Mouse (Mus musculus) limb, embryonic 14.5 days (tissue): ENCODE data around the gene Pxdc1. TPM values are rescaled to one million over a fixed set of nuclear protein-coding genes. Genes with fewer than 3 reads are reported as not detected.

ENCODE experiments used
- ATAC-seq: fragments of 200-750 bp; cut with Nextera tagmentation; 2 replicates; pipeline ENCODE4 v1.8.0; 2017; ENCODE audit warnings: low read depth, moderate number of reproducible peaks, moderate TSS enrichment; ENCODE audit not compliant: low FRiP score
- DNase-seq: peaks from one replicate; pipeline ENCODE4 v3.0.0-alpha.2; 2015; ENCODE audit warnings: low spot score
- H3K27ac ChIP-seq: fragments of 300-500 bp; sonication (generic); replicated peaks from 2 replicates; pipeline ENCODE4 v1.5.1; 2014; ENCODE audit warnings: low read depth, mild to moderate bottlenecking, low read length, moderate library complexity, mixed read lengths
- H3K27me3 ChIP-seq: fragments of 300-500 bp; sonication (generic); 2 replicates; pipeline ENCODE4 v1.6.1; 2014; ENCODE audit warnings: low read length, mixed read lengths; ENCODE audit not compliant: control insufficient read depth, insufficient read depth
- H3K36me3 ChIP-seq: fragments of 300-500 bp; sonication (generic); 2 replicates; pipeline ENCODE4 v1.6.1; 2014; ENCODE audit warnings: mild to moderate bottlenecking, low read length, moderate library complexity, mixed read lengths; ENCODE audit not compliant: control insufficient read depth, insufficient read depth
- H3K4me1 ChIP-seq: fragments of 300-500 bp; sonication (generic); 2 replicates; pipeline ENCODE4 v1.6.1; 2014; ENCODE audit warnings: antibody characterized with exemption, low read length, mixed read lengths; ENCODE audit not compliant: control insufficient read depth, insufficient read depth
- H3K4me2 ChIP-seq: fragments of 300-500 bp; sonication (generic); replicated peaks from 2 replicates; pipeline ENCODE4 v1.6.1; 2014; ENCODE audit warnings: low read depth, mild to moderate bottlenecking, low read length, moderate library complexity; ENCODE audit not compliant: severe bottlenecking
- H3K4me3 ChIP-seq: fragments of 300-500 bp; sonication (generic); replicated peaks from 2 replicates; pipeline ENCODE4 v1.5.1; 2014; ENCODE audit warnings: low read length
- H3K9ac ChIP-seq: fragments of 300-500 bp; sonication (generic); 2 replicates; pipeline ENCODE4 v1.6.1; 2014; ENCODE audit warnings: mild to moderate bottlenecking, low read depth, low read length, moderate library complexity; ENCODE audit not compliant: severe bottlenecking
- H3K9me3 ChIP-seq: fragments of 300-500 bp; sonication (generic); 2 replicates; pipeline ENCODE4 v1.6.1; 2016; ENCODE audit warnings: low read length; ENCODE audit not compliant: control insufficient read depth
- POLR2A ChIP-seq: fragments of 200-500 bp; IDR thresholded peaks from 2 replicates; pipeline ENCODE4 v1.8.0; 2012; ENCODE audit warnings: inconsistent platforms, mild to moderate bottlenecking, moderate library complexity, borderline replicate concordance; ENCODE audit not compliant: insufficient read depth, insufficient read length; ENCODE audit errors: extremely low read depth
- WGBS: fragments of 180-500 bp; shearing (Covaris S2); extraction: QIAGEN DNeasy Blood & Tissue Kit; methylation state at CpG from one replicate; pipeline ENCODE4 v1.1.7; 2014; 5-methylcytosine and 5-hydroxymethylcytosine counted together
- polyA plus RNA-seq, 2 experiments: library from polyadenylated mRNA; depleted of rRNA in 1 of 2; stranded (reverse) in 1 of 2; unstranded in 1 of 2; fragments of >200 nt; fragmentation: Nextera tagmentation in 1 of 2; extraction: Ambion mirVana in 1 of 2; gene quantifications; 2 replicates each; pipeline versions ENCODE4 v1.2.1 to v1.2.3; 2012 to 2014

Gene Pxdc1
- polyA plus RNA-seq (2012; rRNA removed) (27.7 and 34.5 TPM in 2 replicates), polyA plus RNA-seq (2014; fragmentation: Nextera tagmentation; extraction: Ambion mirVana) (23.8 and 24.0 TPM in 2 replicates)

DNA sequence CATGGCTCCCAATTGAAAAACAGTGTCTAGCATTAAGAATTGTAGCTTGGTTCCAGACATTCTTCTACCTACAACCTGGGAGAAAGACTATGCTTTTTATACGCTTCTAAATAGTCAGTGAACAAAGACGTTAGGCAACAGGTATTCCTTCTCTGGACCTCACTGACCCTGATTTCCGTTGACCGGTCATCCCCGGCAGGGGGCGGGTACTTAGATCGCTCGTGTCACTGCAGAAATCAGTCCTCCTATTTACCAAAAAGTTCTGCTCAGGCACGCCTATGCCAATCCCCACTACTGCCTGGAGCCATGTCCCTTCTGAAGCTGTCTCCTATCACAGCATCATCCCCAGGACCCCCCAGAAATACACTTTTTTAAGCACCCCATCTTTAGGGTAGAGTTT lies at the start of gene Pxdc1:
Pxdc1 (minus strand) TSS at position 96 of the 400 bp plus-strand sequence.
- peak within 1 kb of the TSS; percentile 71 for H3K4me3 ChIP-seq
- peak within 1 kb of the TSS; percentile 78 for H3K27ac ChIP-seq
- no peaks in the 10 kb centered on the region for H3K9me3 ChIP-seq
- peaks cover 17% of the 10 kb centered on the region for H3K4me1 ChIP-seq
- peak within 1 kb of the TSS; percentile 74 for H3K9ac ChIP-seq
- peak within 1 kb of the TSS; percentile 92 for H3K4me2 ChIP-seq
- peaks cover 10% of the 10 kb centered on the region for H3K27me3 ChIP-seq
- WGBS: 4% methylated on average over 9 of the region's 9 CpGs
- no peaks in the 10 kb centered on the region for H3K36me3 ChIP-seq
- TF ChIP-seq POLR2A: no peak
- DNase-seq (peak; percentile 35), ATAC-seq (no peak)

DNA sequence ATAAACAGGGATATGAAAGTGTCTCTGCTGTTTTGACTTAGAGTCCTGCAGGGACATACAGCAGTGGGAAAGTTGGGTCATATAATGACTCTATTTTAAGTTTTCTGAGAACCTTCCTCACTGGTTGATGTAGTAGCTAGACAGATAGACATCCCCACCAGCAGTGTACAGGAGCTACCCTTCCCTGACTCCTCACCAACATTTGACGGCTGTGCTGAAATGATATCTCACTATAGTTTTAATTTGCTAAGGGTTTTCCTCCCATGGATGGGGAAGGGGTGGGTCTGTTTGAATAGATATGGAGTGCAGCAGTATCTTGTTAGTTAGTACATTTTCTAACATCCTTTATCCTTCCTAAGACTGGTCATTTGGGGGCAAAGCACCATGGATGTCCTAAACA lies 47.3 kb upstream of the Pxdc1 start:
- ATAC-seq (no peak), DNase-seq (no peak)
- H3K27ac ChIP-seq: no peak overlapping the region
- no peaks in the 10 kb centered on the region for H3K36me3 ChIP-seq
- no peak overlapping the region for H3K4me3 ChIP-seq
- no peak for TF ChIP-seq POLR2A
- H3K27me3 ChIP-seq: no peaks in the 10 kb centered on the region
- WGBS: 87% methylated on average over 1 of the region's 1 CpGs
- no peak overlapping the region for H3K9ac ChIP-seq
- no peaks in the 10 kb centered on the region for H3K4me1 ChIP-seq
- no peaks in the 10 kb centered on the region for H3K9me3 ChIP-seq
- no peak overlapping the region for H3K4me2 ChIP-seq

DNA sequence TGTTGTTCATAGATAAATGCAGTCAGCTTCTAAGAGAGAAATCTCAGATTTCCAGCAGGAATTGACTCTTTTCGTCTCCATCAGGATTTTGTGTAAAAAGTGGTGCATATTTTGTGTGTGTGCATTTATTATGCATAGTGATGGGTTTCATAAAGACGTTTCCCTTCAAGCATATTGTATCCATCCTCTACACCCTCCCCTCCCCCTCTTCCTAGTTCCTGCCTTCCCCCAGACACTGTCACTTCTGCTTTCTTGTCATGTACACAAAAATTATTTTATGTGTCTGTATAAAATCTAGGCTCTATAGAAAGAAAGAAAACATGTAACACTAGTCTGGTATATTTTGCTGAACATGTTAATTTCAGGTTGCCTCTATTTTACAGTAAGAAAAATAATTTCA lies 46.8 kb upstream of the Pxdc1 start:
- H3K27ac ChIP-seq: no peak overlapping the region
- WGBS: 51% methylated on average over 2 of the region's 2 CpGs
- H3K9me3 ChIP-seq: no peaks in the 10 kb centered on the region
- H3K27me3 ChIP-seq: no peaks in the 10 kb centered on the region
- H3K4me3 ChIP-seq: no peak overlapping the region
- no peak for ATAC-seq
- H3K9ac ChIP-seq: no peak overlapping the region
- TF ChIP-seq POLR2A: no peak
- H3K36me3 ChIP-seq: no peaks in the 10 kb centered on the region
- DNase-seq: no peak
- no peak overlapping the region for H3K4me2 ChIP-seq
- no peaks in the 10 kb centered on the region for H3K4me1 ChIP-seq

DNA sequence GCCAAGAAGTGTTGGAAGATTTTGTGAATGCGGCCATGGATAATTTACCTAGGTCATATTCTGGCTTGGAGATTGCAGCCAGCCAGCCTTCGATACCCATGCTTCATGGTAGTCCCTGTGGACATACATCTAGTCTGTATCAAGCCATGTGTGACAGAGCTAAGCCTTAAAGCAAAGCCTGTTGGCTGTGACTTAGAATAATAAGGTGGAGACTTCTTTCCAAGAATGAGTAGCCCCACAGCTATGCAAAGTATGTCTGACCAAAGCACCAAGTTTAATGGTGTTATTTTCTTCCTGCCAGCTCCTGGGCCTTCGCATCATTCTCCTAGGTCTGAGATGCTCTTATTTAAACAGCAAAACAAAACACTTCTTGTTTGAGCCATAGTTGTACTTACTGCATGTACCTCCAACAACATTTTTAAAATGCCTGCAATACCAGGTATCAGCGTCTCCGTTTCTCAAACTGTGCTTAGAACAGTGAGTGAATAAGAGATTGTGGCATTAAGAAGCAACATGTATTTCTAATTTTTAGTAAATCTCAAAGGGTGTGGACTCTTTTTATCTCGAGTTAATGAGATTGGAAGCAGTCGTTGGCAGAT lies 43.5 kb upstream of the Pxdc1 start:
- no peak overlapping the region for H3K4me2 ChIP-seq
- WGBS: 46% methylated on average over 7 of the region's 7 CpGs
- TF ChIP-seq POLR2A: no peak
- H3K9ac ChIP-seq: no peak overlapping the region
- no peaks in the 10 kb centered on the region for H3K27me3 ChIP-seq
- DNase-seq (peak; percentile 14), ATAC-seq (peak; percentile 44; the same call in 1 of the 2 replicates)
- H3K4me1 ChIP-seq: peaks cover 4% of the 10 kb centered on the region; the same call in 1 of the 2 replicates
- H3K27ac ChIP-seq: no peak overlapping the region
- H3K9me3 ChIP-seq: no peaks in the 10 kb centered on the region
- H3K4me3 ChIP-seq: no peak overlapping the region
- H3K36me3 ChIP-seq: no peaks in the 10 kb centered on the region

DNA sequence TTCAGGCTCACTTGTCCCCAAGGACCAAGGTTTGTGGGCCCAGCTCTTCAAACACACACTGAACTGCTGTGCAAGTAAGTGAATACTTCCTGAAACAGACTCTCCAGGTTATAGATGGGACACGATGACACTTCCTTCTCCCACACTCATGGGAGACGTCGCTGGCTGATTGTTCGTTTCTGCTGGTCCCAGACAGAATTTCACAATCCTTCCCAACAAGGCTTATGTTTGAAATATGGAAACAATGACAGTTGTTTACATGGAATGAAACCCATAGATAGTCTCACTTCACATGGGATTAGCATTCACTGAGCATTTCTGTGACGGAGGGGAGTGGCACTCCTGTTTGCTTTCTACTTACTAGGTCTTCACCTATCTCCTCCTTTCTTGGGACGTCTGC lies 39.8 kb upstream of the Pxdc1 start:
- H3K9ac ChIP-seq: no peak overlapping the region
- no peak overlapping the region for H3K4me2 ChIP-seq
- no peak overlapping the region for H3K27ac ChIP-seq
- TF ChIP-seq POLR2A: no peak
- WGBS: 82% methylated on average over 6 of the region's 6 CpGs
- H3K9me3 ChIP-seq: no peaks in the 10 kb centered on the region
- DNase-seq: no peak
- H3K27me3 ChIP-seq: no peaks in the 10 kb centered on the region
- no peak overlapping the region for H3K4me3 ChIP-seq
- no peak for ATAC-seq
- H3K4me1 ChIP-seq: peaks cover 4% of the 10 kb centered on the region; the same call in 1 of the 2 replicates
- H3K36me3 ChIP-seq: no peaks in the 10 kb centered on the region

DNA sequence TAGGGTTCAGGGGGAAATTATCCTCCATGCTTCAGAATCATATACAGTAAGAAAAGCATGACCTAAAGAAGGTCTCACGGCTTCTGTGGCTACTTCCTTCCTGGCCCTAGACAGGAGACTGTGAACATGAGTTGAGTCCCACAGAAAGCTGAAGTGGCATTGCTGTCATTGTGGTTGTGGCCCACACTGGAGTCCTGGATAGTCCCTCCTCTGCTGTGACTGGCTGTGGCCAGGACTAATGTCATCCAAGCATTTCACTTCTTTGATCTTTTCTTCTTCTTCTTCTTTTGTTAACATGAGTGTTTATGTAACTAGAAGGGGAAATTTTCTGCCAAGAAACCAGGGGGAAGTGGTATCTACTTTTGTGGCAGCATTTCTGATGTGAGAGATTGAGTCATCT lies 37.8 kb upstream of the Pxdc1 start:
- TF ChIP-seq POLR2A: no peak
- no peaks in the 10 kb centered on the region for H3K9me3 ChIP-seq
- H3K9ac ChIP-seq: no peak overlapping the region
- no peak overlapping the region for H3K4me3 ChIP-seq
- no peaks in the 10 kb centered on the region for H3K27me3 ChIP-seq
- no peak overlapping the region for H3K4me2 ChIP-seq
- DNase-seq: no peak
- WGBS: 94% methylated on average over 1 of the region's 1 CpGs
- ATAC-seq: no peak
- H3K4me1 ChIP-seq: peaks cover 10% of the 10 kb centered on the region; the same call in 1 of the 2 replicates
- no peak overlapping the region for H3K27ac ChIP-seq
- no peaks in the 10 kb centered on the region for H3K36me3 ChIP-seq
